Mouse (Mus musculus) cerebellum, adult 11 months (tissue): ENCODE data around the gene Psmb11.
A peak's percentile ranks its signal among the peaks of the same experiment; 100 is the strongest.

Experiments used
- DNase-seq: peaks from one replicate; pipeline ENCODE4 v3.0.0; 2022

The Psmb11 gene

GRCm38 (mm10) chr14:54621133-54621532 lies at the start of gene Psmb11:
Gene Psmb11 (plus strand): TSS chr14:54621433.
- DNase-seq = no peak

GRCm38 (mm10) chr14:54572122-54572521 lies 49.1 kb upstream of the Psmb11 start:
- DNase-seq = no peak

GRCm38 (mm10) chr14:54572790-54573736 lies 48.2 kb upstream of the Psmb11 start:
- DNase-seq = no peak

- no peak for DNase-seq
Measured at GRCm38 (mm10) chr14:54574253-54574652, 47.0 kb upstream of the Psmb11 start.

- no peak for DNase-seq
Measured at GRCm38 (mm10) chr14:54575031-54575430, 46.2 kb upstream of the Psmb11 start.

- DNase-seq = no peak
Measured at GRCm38 (mm10) chr14:54575631-54576030, 45.6 kb upstream of the Psmb11 start.

GRCm38 (mm10) chr14:54576241-54577088 lies 44.8 kb upstream of the Psmb11 start:
- DNase-seq = no peak

- DNase-seq = no peak
Measured at GRCm38 (mm10) chr14:54577089-54577982, 43.9 kb upstream of the Psmb11 start, which contains the start of gene Ajuba. Gene Ajuba (minus strand): TSS chr14:54577558.

- DNase-seq = no peak
Measured at GRCm38 (mm10) chr14:54578063-54578462, 43.2 kb upstream of the Psmb11 start.

- DNase-seq = no peak
Measured at GRCm38 (mm10) chr14:54579638-54580037, 41.6 kb upstream of the Psmb11 start.

- no peak for DNase-seq
Measured at GRCm38 (mm10) chr14:54582536-54582935, 38.7 kb upstream of the Psmb11 start.

GRCm38 (mm10) chr14:54583681-54584338 lies 37.4 kb upstream of the Psmb11 start:
- DNase-seq = peak; percentile 49

- DNase-seq = no peak
Measured at GRCm38 (mm10) chr14:54591056-54591455, 30.2 kb upstream of the Psmb11 start.

- no peak for DNase-seq
Measured at GRCm38 (mm10) chr14:54592319-54592934, 28.8 kb upstream of the Psmb11 start.

GRCm38 (mm10) chr14:54594055-54594454 lies 27.2 kb upstream of the Psmb11 start:
- no peak for DNase-seq

GRCm38 (mm10) chr14:54594631-54595414 lies 26.4 kb upstream of the Psmb11 start:
- no peak for DNase-seq

- no peak for DNase-seq
Measured at GRCm38 (mm10) chr14:54597084-54597483, 24.1 kb upstream of the Psmb11 start.

GRCm38 (mm10) chr14:54601601-54602000 lies 19.6 kb upstream of the Psmb11 start:
- no peak for DNase-seq

GRCm38 (mm10) chr14:54602613-54603012 lies 18.6 kb upstream of the Psmb11 start:
- DNase-seq = peak; percentile 29

- peak; percentile 96 for DNase-seq
Measured at GRCm38 (mm10) chr14:54603038-54603654, 18.1 kb upstream of the Psmb11 start.
